Comparison of ENCODE assay signal across 23 mouse cellular contexts in the genomic region with DNA sequence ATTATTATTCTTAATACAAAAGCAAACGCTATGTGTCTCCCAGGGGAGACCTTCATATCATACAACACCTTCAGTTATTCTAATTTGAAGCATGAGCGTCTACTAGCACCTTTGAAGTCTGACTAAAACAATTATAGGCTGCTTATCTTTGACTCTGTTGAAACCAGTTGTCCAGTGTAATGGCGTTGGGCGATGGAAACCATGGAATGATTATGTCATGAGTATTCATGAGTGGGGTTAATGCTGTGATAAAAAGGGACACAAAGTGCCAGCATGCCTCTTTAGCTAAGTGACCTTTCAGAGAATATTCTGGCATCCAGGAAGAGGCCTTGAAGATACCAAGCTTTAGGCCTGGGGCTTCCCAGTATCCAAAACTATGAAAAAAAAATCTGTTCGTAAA. TPM values are rescaled to one million over a fixed set of nuclear protein-coding genes. Genes with fewer than 3 reads are reported as not detected.
DNase-seq lines count a peak whose midpoint lies in the region; ATAC-seq and TF ChIP-seq lines count a peak whose summit lies in the region.
"Had no signal": no experiment of that assay in that cellular context is flagged by ENCODE, and none has a peak within 500 bp of the region (broad histone marks: within the 10 kb centered on the region; RNA-seq: fewer than 3 reads in every experiment).

No protein-coding gene starts in this region.

- TF ChIP-seq EP300 in heart, postnatal 0 days (IDR thresholded peaks at IDR 0.05; ENCODE audit: low read depth), result peak; percentile 99

- no peak overlapping the region for H3K9ac ChIP-seq in heart, embryonic 13.5 days
- no peak overlapping the region for H3K9ac ChIP-seq in heart, postnatal 0 days (replicated peaks; ENCODE audit: low read depth, low read length)
- no peak overlapping the region for H3K9ac ChIP-seq in kidney, embryonic 16.5 days (replicated peaks; ENCODE audit: low read length)
- H3K9ac ChIP-seq: embryonic facial prominence, embryonic 13.5 days; forebrain, embryonic 12.5 days; hindbrain, embryonic 12.5 days had no signal

- H3K4me3 ChIP-seq in heart, embryonic 13.5 days, result no peak overlapping the region
- H3K4me3 ChIP-seq in heart, postnatal 0 days (ENCODE audit: low read depth, low read length), result no peak overlapping the region
- H3K4me3 ChIP-seq in limb, embryonic 10.5 days, result no peak overlapping the region
- no peak overlapping the region for H3K4me3 ChIP-seq in kidney, embryonic 16.5 days (ENCODE audit: low read length)
- H3K4me3 ChIP-seq: embryonic facial prominence, embryonic 13.5 days; forebrain, embryonic 12.5 days; gastrocnemius, adult 2 months; hindbrain, embryonic 12.5 days had no signal

- H3K27me3 ChIP-seq in heart, embryonic 13.5 days (replicated peaks), result no peaks in the 10 kb centered on the region
- H3K27me3 ChIP-seq in heart, postnatal 0 days (ENCODE audit: control insufficient read depth, insufficient read depth, low read length), result no peaks in the 10 kb centered on the region
- H3K27me3 ChIP-seq in limb, embryonic 10.5 days (ENCODE audit: low read depth, poor library complexity, severe bottlenecking), result no peaks in the 10 kb centered on the region
- H3K27me3 ChIP-seq in kidney, embryonic 16.5 days (ENCODE audit: insufficient read depth, low read length), result no peaks in the 10 kb centered on the region
- H3K27me3 ChIP-seq: embryonic facial prominence, embryonic 13.5 days; forebrain, embryonic 12.5 days; hindbrain, embryonic 12.5 days had no signal

- H3K4me1 ChIP-seq in heart, embryonic 13.5 days, result peaks cover 5% of the 10 kb centered on the region
- peaks cover 10% of the 10 kb centered on the region; the same call in 1 of the 2 replicates for H3K4me1 ChIP-seq in heart, postnatal 0 days (ENCODE audit: control insufficient read depth, insufficient read depth)
- H3K4me1 ChIP-seq in limb, embryonic 10.5 days, result no peaks in the 10 kb centered on the region
- H3K4me1 ChIP-seq in kidney, embryonic 16.5 days (ENCODE audit: insufficient read depth, low read length), result no peaks in the 10 kb centered on the region
- H3K4me1 ChIP-seq: embryonic facial prominence, embryonic 13.5 days; forebrain, embryonic 12.5 days; hindbrain, embryonic 12.5 days had no signal

- ATAC-seq in heart, embryonic 13.5 days (ENCODE audit: extremely low read depth, insufficient number of reproducible peaks, low FRiP score, low TSS enrichment), result peak; percentile 31; the same call in 1 of the 2 replicates
- ATAC-seq in heart, postnatal 0 days (ENCODE audit: insufficient read depth, low read depth), result peak; percentile 96
- ATAC-seq in kidney, embryonic 16.5 days (ENCODE audit: low FRiP score, low TSS enrichment), result no peak
- ATAC-seq: activated CD4-positive, CD25-positive, alpha-beta regulatory T cell, adult 4 months; hindbrain, embryonic 16.5 days; inflammation-experienced regulatory T-cells, adult 6 months; intestine, postnatal 0 days; Patski had no signal

- DNase-seq in heart, adult 18-20 months, result peak; percentile 58 to 68
- DNase-seq in heart, adult 9 months (ENCODE audit: low spot score in 2 of 2), result peak; percentile 47 to 66
- peak; percentile 87 for DNase-seq in heart, postnatal 0 days (ENCODE audit: low spot score)
- no peak for DNase-seq in layer of hippocampus, adult 9-11 months
- no peak for DNase-seq in right cerebral cortex, postnatal 10 days (ENCODE audit: low spot score in 2 of 2)
- DNase-seq in limb, embryonic 10.5 days (ENCODE audit: low spot score), result no peak
- DNase-seq: adrenal gland, postnatal 14 days; cerebellum, adult 18-20 months; cerebellum, adult 9-11 months; cerebellum, postnatal 36 days; gastrocnemius, adult 2 months; gastrocnemius, postnatal 25 days; kidney, adult 8-10 months had no signal

- WGBS in heart, embryonic 13.5 days, result 21% methylated on average over 5 of the region's 5 CpGs
- 28% methylated on average over 5 of the region's 5 CpGs for WGBS in heart, postnatal 0 days
- 67% methylated on average over 5 of the region's 5 CpGs for WGBS in limb, embryonic 10.5 days
- 88% methylated on average over 5 of the region's 5 CpGs for WGBS in kidney, embryonic 16.5 days

- H3K36me3 ChIP-seq in heart, embryonic 13.5 days, result no peaks in the 10 kb centered on the region
- no peaks in the 10 kb centered on the region for H3K36me3 ChIP-seq in heart, postnatal 0 days (replicated peaks; ENCODE audit: control insufficient read depth, insufficient read depth, low read length)
- H3K36me3 ChIP-seq in limb, embryonic 10.5 days, result no peaks in the 10 kb centered on the region
- H3K36me3 ChIP-seq in kidney, embryonic 16.5 days (ENCODE audit: insufficient read depth, low read length), result no peaks in the 10 kb centered on the region
- H3K36me3 ChIP-seq: embryonic facial prominence, embryonic 13.5 days; forebrain, embryonic 12.5 days; hindbrain, embryonic 12.5 days had no signal

- TF ChIP-seq CTCF in heart, postnatal 0 days (IDR thresholded peaks at IDR 0.05; ENCODE audit: low read depth), result no peak

- peak overlapping the region; percentile 55 for H3K27ac ChIP-seq in heart, embryonic 13.5 days (replicated peaks)
- peak overlapping the region; percentile 74 for H3K27ac ChIP-seq in heart, postnatal 0 days (ENCODE audit: low read depth)
- H3K27ac ChIP-seq in limb, embryonic 10.5 days, result no peak overlapping the region
- H3K27ac ChIP-seq in kidney, embryonic 16.5 days (ENCODE audit: low read length), result no peak overlapping the region
- H3K27ac ChIP-seq: embryonic facial prominence, embryonic 13.5 days; forebrain, embryonic 12.5 days; gastrocnemius, adult 2 months; hindbrain, embryonic 12.5 days had no signal

- no peaks in the 10 kb centered on the region for H3K9me3 ChIP-seq in heart, embryonic 13.5 days
- H3K9me3 ChIP-seq in heart, postnatal 0 days (replicated peaks; ENCODE audit: control insufficient read depth, low read length), result no peaks in the 10 kb centered on the region
- no peaks in the 10 kb centered on the region for H3K9me3 ChIP-seq in limb, embryonic 10.5 days (replicated peaks)
- no peaks in the 10 kb centered on the region for H3K9me3 ChIP-seq in kidney, embryonic 16.5 days (ENCODE audit: low read length)
- H3K9me3 ChIP-seq: embryonic facial prominence, embryonic 13.5 days; forebrain, embryonic 12.5 days; hindbrain, embryonic 12.5 days had no signal

- no peak overlapping the region for H3K4me2 ChIP-seq in heart, embryonic 13.5 days
- no peak overlapping the region for H3K4me2 ChIP-seq in heart, postnatal 0 days (ENCODE audit: low read depth, low read length)
- H3K4me2 ChIP-seq in kidney, embryonic 16.5 days (replicated peaks; ENCODE audit: low read depth, low read length), result no peak overlapping the region
- H3K4me2 ChIP-seq: embryonic facial prominence, embryonic 13.5 days; forebrain, embryonic 12.5 days; hindbrain, embryonic 12.5 days had no signal

RNA-seq across cellular contexts. Expression of gene Tent5a, which starts 53.6 kb away (rescaled TPM):
- total RNA-seq in heart, adult 18-20 months (2021), result 10 to 100 TPM in 1 of 2 experiments, 1 to 10 TPM in 1; 9.8 to 10.6 TPM
- 9.3 and 9.6 TPM in 2 replicates for polyA plus RNA-seq in heart, embryonic 13.5 days (2015; fragmentation: Nextera tagmentation; extraction: Ambion mirVana)
- 8.8 and 17.9 TPM in 2 replicates for total RNA-seq in heart, postnatal 0 days (2014; rRNA removed; ENCODE audit: low replicate concordance)
- polyA plus RNA-seq in heart, postnatal 0 days (2015; fragmentation: Nextera tagmentation; extraction: Ambion mirVana), result 6.4 and 6.6 TPM in 2 replicates
- polyA plus RNA-seq in limb, embryonic 10.5 days (2016; fragmentation: Nextera tagmentation; extraction: Ambion mirVana), result 1.3 and 1.6 TPM in 2 replicates
- polyA plus RNA-seq in kidney, embryonic 16.5 days (2015; fragmentation: Nextera tagmentation; extraction: Ambion mirVana), result 2.8 and 3.0 TPM in 2 replicates

Comparison
In these comparisons a context has a peak if more than half of its experiments do, and no peak if none do; other contexts are left out.
1. DNase-seq: peak in heart, adult 18-20 months (2 of 2), heart, adult 9 months (2 of 2) and heart, postnatal 0 days (single experiment); none in layer of hippocampus, adult 9-11 months (single experiment), right cerebral cortex, postnatal 10 days (0 of 2) and limb, embryonic 10.5 days (single experiment).
2. H3K27ac ChIP-seq: peak in heart, embryonic 13.5 days (single experiment) and heart, postnatal 0 days (single experiment); none in limb, embryonic 10.5 days (single experiment) and kidney, embryonic 16.5 days (single experiment).